Mouse (Mus musculus): ENCODE measurements at regions not wholly inside any gene's neighbourhood (a gene's known extent, or its start where the extent isn't known, plus 50 kb on each side); places are given as distances from the start of the nearest gene placed in this dataset.

DNA sequence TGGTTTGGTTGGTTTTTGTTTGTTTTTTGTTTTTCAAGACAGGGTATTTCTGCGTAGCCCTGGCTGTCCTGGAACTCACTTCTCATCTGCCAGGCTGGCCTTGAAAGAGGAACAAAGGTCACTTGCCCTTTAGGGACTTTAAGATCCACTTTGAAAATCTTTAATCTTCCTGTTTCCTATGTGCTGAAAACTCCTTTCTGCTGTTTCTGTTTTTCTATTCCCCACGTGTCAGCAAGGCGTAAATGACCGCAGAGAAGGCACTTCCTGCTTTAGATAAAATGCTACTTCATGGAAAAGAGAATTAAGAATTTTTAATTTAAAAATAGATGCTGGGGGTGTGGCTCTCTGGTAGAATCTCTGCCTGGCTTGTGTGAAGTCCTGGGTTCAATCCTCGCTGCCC lies 98.9 kb upstream of the Foxn2 start:
- no peak for DNase-seq (ENCODE audit: low spot score)

DNA sequence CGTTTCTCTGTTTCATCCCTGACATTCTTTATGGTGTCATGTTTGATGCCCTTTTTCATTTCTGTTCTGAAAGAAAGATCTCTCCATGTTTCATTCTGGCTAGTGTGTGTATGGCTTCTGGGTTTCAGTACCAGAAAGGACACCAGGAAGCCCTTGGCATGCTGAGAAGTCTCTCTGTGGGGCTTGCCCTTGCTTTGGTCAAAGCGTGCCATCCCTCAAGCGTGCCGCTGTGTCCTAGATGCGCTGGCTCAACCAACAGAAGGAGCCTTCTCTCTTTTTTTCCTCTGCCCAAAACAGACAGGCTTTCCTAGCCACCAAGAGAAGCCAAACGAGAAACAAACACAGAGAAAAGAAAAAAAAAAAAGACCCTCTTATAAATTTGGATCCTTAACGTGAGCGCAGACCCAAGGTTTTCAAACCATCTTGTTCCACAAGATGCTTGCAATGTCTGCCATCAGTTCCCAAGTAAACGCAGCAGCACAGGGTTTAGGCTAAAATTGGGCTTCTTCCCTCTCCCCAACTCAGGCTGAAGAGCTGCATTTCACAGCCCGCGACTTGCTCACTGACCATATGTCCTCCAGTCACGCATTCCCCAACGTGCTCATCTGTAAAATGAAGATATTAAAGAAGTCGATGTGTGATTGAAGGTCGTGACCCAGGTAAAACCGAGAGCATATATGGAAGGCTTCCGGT lies 97.3 kb upstream of the Foxn2 start:
- no peak for DNase-seq (ENCODE audit: low spot score)

DNA sequence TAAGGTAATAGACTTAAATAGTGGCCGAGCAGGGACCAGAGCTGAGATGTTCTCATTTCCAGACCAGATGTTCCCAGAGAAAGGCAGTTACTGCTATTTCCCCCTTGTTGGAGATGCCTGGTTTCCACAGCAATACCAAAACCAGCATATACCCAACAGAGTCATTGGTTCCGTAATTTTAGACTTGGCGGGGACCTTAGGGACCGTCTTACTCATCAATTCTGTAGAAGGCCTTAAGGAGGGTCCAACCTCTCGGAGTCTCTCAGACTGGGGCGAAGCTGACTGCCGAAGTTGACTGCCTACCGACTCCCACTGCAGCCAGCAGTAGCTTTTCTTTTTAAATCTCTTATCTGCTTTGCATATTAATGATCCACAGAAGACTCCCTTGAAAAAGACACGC lies 95.1 kb upstream of the Foxn2 start:
- no peak for DNase-seq (ENCODE audit: low spot score)

DNA sequence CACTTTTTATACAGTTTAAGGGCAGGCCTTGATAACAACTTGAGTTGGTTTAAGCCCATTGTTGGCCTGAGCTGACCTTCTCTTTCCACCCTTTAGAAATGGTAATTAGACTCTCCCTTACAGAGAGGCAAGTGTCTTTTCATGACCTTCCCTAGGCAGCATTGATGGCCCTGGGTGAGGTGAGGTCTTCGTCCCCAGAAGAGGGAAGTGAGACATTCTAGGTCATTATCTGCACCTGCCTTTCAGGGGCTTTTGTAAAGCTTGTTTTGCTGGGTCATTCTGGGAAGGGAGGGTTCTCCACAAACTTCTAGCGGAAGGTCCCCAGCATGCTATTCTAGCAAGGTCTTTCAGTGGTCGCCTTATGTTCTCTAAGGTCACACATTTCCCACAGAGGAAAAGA lies 93.6 kb upstream of the Foxn2 start:
- no peak for DNase-seq (ENCODE audit: low spot score)

GRCm38 (mm10) chr17:88349825-88350460 lies 90.6 kb upstream of the Foxn2 start:
- no peak for DNase-seq (ENCODE audit: low spot score)

DNA sequence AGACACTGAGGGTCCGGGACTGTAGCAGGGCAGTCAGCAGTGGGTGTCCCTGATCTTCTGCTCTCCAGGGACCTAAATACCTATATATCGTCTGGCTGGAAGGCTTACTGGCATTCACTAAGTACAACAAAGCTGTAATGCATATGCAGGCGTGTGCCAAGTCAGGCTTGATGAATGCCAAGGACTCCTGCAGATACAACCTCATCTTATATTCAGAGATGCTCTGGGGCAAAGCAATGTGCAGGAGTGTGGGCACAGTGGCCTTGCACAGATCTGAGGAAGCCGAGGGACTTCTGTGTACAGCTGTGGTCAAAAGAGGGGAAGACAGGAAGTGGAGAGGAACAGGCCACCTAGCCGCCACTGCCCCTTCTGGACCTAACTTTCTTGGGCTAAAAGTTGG lies 89.5 kb upstream of the Foxn2 start:
- no peak for DNase-seq (ENCODE audit: low spot score)

DNA sequence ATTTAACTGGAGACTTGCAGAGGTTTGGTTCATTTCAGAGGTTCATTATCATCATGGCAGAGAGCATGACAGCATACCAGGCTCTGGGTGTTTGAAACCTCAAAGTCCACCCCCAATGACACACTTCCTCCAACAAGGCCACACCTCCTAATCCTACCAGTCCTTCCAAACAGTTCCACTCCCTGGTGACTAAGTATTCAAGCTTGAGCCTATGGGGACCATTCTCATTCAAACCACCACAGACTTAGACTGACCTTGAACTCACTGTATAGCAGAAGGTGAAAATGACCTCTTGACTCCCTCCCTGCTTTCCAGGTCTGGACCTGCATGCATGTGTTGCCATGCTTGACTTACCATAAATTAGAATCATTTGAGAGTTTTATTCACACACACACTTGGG lies 87.6 kb upstream of the Foxn2 start:
- no peak for DNase-seq (ENCODE audit: low spot score)

DNA sequence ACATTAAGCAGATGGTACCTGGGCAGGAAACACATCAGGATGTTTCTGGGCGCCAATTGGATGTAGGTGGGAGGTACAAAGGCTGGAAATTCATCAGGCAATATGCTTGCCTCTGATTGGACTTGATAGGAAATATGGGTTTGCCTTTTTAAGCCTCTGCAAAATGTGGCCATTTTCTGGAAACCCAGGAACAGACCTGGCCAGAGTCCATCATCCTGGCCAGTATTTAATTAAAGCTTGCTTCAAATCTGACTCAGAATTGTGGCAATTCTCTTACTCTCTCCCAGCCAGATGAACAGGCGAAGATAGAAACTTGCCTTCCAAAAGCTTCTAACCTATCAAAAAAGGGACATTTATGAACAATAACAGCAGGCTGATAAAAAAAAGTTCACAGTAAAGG lies 79.3 kb upstream of the Foxn2 start:
- DNase-seq (ENCODE audit: low spot score) = no peak

DNA sequence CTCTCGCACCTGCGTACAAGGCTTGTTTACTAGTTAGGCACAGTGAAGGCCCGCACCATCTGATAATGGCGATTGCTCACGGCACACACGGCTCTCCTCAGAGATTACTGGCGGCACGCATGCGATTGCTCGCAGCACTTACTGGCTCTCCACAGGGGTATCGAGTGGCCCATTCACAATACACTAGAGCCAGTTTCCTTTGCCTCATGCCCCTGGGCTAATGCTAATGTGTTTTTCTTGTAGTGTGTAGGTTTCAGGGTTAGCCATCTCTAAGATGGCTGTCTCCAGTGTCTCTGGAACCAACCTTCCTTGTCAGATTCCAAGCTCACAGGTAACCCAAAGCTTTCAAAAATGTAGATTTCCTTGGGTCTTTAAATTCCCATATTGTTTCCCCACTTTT lies 78.1 kb upstream of the Foxn2 start:
- DNase-seq (ENCODE audit: low spot score) = no peak

- DNase-seq (ENCODE audit: low spot score) = no peak
These were observed 72.6 kb upstream of the Foxn2 start for GRCm38 (mm10) chr17:88367876-88368275.

GRCm38 (mm10) chr17:88369971-88370370 lies 70.5 kb upstream of the Foxn2 start:
- DNase-seq (ENCODE audit: low spot score) = no peak

GRCm38 (mm10) chr17:88370676-88371075 lies 69.8 kb upstream of the Foxn2 start:
- no peak for DNase-seq (ENCODE audit: low spot score)

DNA sequence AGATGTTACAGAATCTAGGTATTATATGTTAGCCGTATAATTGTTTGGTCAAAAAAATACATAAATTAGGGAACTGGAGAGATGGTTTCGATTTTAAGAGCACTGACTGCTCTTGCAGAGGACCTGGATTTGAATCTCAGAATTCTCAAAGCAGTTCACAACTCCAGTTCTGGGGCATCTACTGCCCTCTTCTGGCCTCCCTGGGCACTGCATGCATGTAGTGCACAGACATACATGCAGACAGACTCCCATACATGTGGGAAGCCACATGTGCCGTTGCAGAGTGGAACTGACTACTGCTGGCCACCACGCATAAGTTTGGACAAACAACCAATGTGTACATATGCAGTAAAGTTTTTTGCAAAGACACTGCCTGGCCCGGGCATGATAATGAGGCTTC lies 62.0 kb upstream of the Foxn2 start:
- no peak for DNase-seq (ENCODE audit: low spot score)

DNA sequence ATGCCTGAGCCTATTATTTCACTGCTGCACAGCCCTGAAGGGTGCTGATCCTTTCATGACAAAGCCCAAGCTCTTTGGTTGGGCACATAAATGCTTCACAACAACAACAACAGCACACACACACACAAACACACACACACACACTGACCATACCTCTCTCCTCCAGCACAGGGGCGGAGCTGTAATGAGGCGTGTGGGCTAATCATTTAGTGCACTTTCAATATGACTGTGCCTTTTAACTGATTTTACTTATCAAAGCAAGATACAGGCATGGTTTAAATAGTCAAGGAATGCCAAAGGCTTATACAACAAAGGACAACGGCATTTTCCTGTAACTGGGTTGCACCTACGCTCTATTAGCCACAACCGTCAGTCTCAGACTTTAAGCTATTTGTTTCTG lies 61.1 kb upstream of the Foxn2 start:
- no peak for DNase-seq (ENCODE audit: low spot score)

GRCm38 (mm10) chr17:88381106-88381505 lies 59.4 kb upstream of the Foxn2 start:
- DNase-seq (ENCODE audit: low spot score) = no peak

- DNase-seq (ENCODE audit: low spot score) = no peak
These were observed 57.1 kb upstream of the Foxn2 start for GRCm38 (mm10) chr17:88383447-88383846.

DNA sequence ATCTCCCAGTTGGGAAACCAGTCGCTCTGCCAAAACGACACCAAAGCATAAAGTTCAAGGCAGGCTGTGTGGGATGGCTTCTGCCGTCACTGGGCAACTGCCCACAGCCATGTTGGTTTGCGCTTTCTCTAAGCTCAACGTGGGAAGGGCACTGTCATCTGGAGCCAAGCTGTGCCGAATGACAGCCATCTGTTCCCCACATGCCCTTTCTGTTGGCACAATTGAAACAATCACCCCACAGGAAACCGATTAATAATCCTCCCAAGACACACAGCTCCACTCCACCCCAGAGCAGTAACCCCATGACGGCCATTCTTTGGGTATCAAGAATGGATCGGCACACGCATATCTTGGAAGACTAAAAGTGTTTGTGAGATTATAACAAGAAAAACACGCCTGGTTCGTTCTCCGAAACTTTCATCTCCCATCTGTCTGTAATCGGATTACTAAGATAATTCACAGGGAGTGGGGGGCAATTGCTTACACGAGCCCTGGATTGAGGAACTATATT lies 52.0 kb upstream of the Foxn2 start:
- DNase-seq (ENCODE audit: low spot score) = no peak

DNA sequence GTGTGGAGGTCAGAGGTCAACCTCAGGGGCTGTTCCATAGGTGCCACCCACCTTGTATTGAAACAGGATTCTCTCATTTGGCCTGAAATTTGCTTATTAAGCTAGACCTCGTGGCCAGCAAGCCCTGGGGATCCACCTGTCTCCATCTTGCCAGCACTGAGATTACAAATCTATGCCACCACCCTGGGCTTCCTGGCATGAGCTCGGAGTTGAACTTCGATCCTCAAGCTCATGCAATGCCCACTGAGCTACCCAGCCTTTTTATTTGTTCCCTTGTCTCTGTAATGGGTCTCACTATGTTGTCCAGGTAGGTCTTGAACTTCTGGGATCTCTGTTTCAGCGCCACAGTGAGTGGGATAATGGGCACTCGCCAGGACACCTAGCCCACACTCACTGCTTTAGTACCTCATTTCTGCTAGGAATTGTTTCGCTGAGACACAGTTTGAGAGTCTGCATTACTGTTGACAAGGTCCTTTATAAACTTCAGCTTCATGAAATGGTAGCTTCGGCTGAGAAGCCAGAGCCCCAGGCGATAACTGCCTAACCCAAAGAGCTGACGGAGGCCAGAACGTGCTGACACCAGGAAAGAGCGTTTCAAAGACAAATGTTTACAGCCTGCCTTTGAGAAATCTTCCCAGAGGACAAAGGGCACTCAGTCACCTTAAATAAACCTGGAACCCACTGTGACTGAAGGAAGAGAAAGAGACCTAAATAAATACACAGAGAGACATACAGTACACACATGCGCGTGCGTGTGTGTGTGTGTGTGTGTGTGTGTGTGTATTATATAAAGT lies 50.6 kb upstream of the Foxn2 start:
- no peak for DNase-seq (ENCODE audit: low spot score)
